11 mouse cellular contexts compared by ENCODE assay signal in genomic region chr10:67192366-67192765, GRCm38 (mm10).
DNase-seq lines count a peak whose midpoint lies in the region; ATAC-seq and TF ChIP-seq lines count a peak whose summit lies in the region.
"Had no signal": no experiment of that assay in that cellular context is flagged by ENCODE, and none has a peak within 500 bp of the region (broad histone marks: within the 10 kb centered on the region; RNA-seq: fewer than 3 reads in every experiment).

No protein-coding gene starts in this region.

- no peak overlapping the region for H3K4me2 ChIP-seq in kidney, embryonic 16.5 days (replicated peaks; ENCODE audit: low read depth, low read length)
- no peak overlapping the region for H3K4me2 ChIP-seq in intestine, postnatal 0 days (replicated peaks; ENCODE audit: low read depth)
- H3K4me2 ChIP-seq in forebrain, embryonic 11.5 days (ENCODE audit: low read depth, low read length, severe bottlenecking) = no peak overlapping the region

- H3K9me3 ChIP-seq in kidney, embryonic 16.5 days (ENCODE audit: low read length) = no peaks in the 10 kb centered on the region
- no peaks in the 10 kb centered on the region for H3K9me3 ChIP-seq in E14TG2a.4 (ENCODE audit: low read length)
- H3K9me3 ChIP-seq in intestine, postnatal 0 days (ENCODE audit: control insufficient read depth) = no peaks in the 10 kb centered on the region
- H3K9me3 ChIP-seq in forebrain, embryonic 11.5 days (ENCODE audit: control insufficient read depth, low read length) = no peaks in the 10 kb centered on the region
- H3K9me3 ChIP-seq: heart, embryonic 10.5 days had no signal

- H3K27ac ChIP-seq in kidney, adult 2 months (ENCODE audit: insufficient read depth, low read depth, low read length) = no peak overlapping the region
- H3K27ac ChIP-seq in kidney, embryonic 16.5 days (ENCODE audit: low read length) = no peak overlapping the region
- no peak overlapping the region for H3K27ac ChIP-seq in intestine, postnatal 0 days (ENCODE audit: low read depth, low read length)
- no peak overlapping the region for H3K27ac ChIP-seq in forebrain, embryonic 11.5 days (ENCODE audit: low read depth, low read length)
- H3K27ac ChIP-seq: heart, embryonic 10.5 days had no signal

- peak; percentile 54 for TF ChIP-seq CTCF in kidney, adult 2 months (conservative IDR thresholded peaks at IDR 0.05; ENCODE audit: insufficient read depth, insufficient read length, low read depth, low read length)
- TF ChIP-seq CTCF in E14TG2a.4 (conservative IDR thresholded peaks at IDR 0.05; ENCODE audit: low read length) = peak; percentile 89
- TF ChIP-seq CTCF in intestine, postnatal 0 days (IDR thresholded peaks at IDR 0.05; ENCODE audit: low read depth) = peak; percentile 59

- H3K9ac ChIP-seq in kidney, embryonic 16.5 days (replicated peaks; ENCODE audit: low read length) = no peak overlapping the region
- no peak overlapping the region for H3K9ac ChIP-seq in intestine, postnatal 0 days (ENCODE audit: low read depth, low read length)
- H3K9ac ChIP-seq in forebrain, embryonic 11.5 days (ENCODE audit: low read length) = no peak overlapping the region

- H3K27me3 ChIP-seq in kidney, adult 2 months (replicated peaks; ENCODE audit: control insufficient read depth, insufficient read depth, low read length) = no peaks in the 10 kb centered on the region
- H3K27me3 ChIP-seq in kidney, embryonic 16.5 days (ENCODE audit: insufficient read depth, low read length) = no peaks in the 10 kb centered on the region
- H3K27me3 ChIP-seq in E14TG2a.4 (ENCODE audit: insufficient read depth, low read length) = no peaks in the 10 kb centered on the region
- H3K27me3 ChIP-seq in intestine, postnatal 0 days (replicated peaks; ENCODE audit: control insufficient read depth, insufficient read depth, low read length) = no peaks in the 10 kb centered on the region
- H3K27me3 ChIP-seq in forebrain, embryonic 11.5 days (ENCODE audit: control insufficient read depth, insufficient read depth, low read length) = no peaks in the 10 kb centered on the region

- H3K4me1 ChIP-seq in kidney, adult 2 months (ENCODE audit: control insufficient read depth, insufficient read depth, low read length) = peaks cover 14% of the 10 kb centered on the region
- H3K4me1 ChIP-seq in kidney, embryonic 16.5 days (ENCODE audit: insufficient read depth, low read length) = peaks cover 21% of the 10 kb centered on the region
- peaks cover 75% of the 10 kb centered on the region for H3K4me1 ChIP-seq in E14TG2a.4 (replicated peaks; ENCODE audit: low read depth, low read length)
- peaks cover 11% of the 10 kb centered on the region; the same call in 1 of the 2 replicates for H3K4me1 ChIP-seq in intestine, postnatal 0 days (replicated peaks; ENCODE audit: control insufficient read depth, insufficient read depth, low read length)
- 0 out of 2 replicates have a peak, but pooled peaks cover 3% of the 10 kb centered on the region for H3K4me1 ChIP-seq in forebrain, embryonic 11.5 days (replicated peaks; ENCODE audit: control insufficient read depth, insufficient read depth, low read length)

- H3K36me3 ChIP-seq in kidney, adult 2 months (ENCODE audit: control insufficient read depth, insufficient read depth, low read length) = no peaks in the 10 kb centered on the region
- H3K36me3 ChIP-seq in kidney, embryonic 16.5 days (ENCODE audit: insufficient read depth, low read length) = peaks cover 15% of the 10 kb centered on the region; the same call in 1 of the 2 replicates
- peaks cover 36% of the 10 kb centered on the region for H3K36me3 ChIP-seq in E14TG2a.4 (ENCODE audit: insufficient read depth, low read length)
- peaks cover 7% of the 10 kb centered on the region for H3K36me3 ChIP-seq in intestine, postnatal 0 days (ENCODE audit: control insufficient read depth, insufficient read depth)
- H3K36me3 ChIP-seq in forebrain, embryonic 11.5 days (ENCODE audit: control insufficient read depth, insufficient read depth, low read length) = no peaks in the 10 kb centered on the region; the same call in 1 of the 2 replicates

- ATAC-seq in kidney, embryonic 16.5 days (ENCODE audit: low FRiP score, low TSS enrichment) = no peak
- no peak for ATAC-seq in intestine, postnatal 0 days
- no peak for ATAC-seq in granulocyte monocyte progenitor cell, adult 5-6 weeks (replicated peaks; ENCODE audit: poor library complexity, severe bottlenecking)
- ATAC-seq in forebrain, embryonic 11.5 days (replicated peaks; ENCODE audit: low FRiP score) = no peak

- no peak overlapping the region for H3K4me3 ChIP-seq in kidney, adult 2 months (ENCODE audit: insufficient read depth, low read depth, low read length)
- H3K4me3 ChIP-seq in kidney, embryonic 16.5 days (ENCODE audit: low read length) = no peak overlapping the region
- no peak overlapping the region for H3K4me3 ChIP-seq in E14TG2a.4 (replicated peaks; ENCODE audit: low read length)
- H3K4me3 ChIP-seq in intestine, postnatal 0 days (ENCODE audit: low read depth, low read length) = no peak overlapping the region
- H3K4me3 ChIP-seq in forebrain, embryonic 11.5 days (ENCODE audit: low read depth, low read length) = no peak overlapping the region
- H3K4me3 ChIP-seq: heart, embryonic 10.5 days; myocyte had no signal

- DNase-seq in kidney, adult 2 months = no peak
- DNase-seq in 3T3-L1 (ENCODE audit: low read depth, low spot score) = peak; percentile 37
- DNase-seq in left cerebral cortex, adult 8-10 months (ENCODE audit: low spot score in 2 of 2) = no peak
- no peak for DNase-seq in forebrain, embryonic 11.5 days (ENCODE audit: low spot score)
- DNase-seq: adrenal gland, adult 2 months had no signal

- 97% methylated on average over 3 of the region's 3 CpGs for WGBS in kidney, adult 2 months
- WGBS in kidney, embryonic 16.5 days = 93% methylated on average over 3 of the region's 3 CpGs
- WGBS in intestine, postnatal 0 days = 93% methylated on average over 3 of the region's 3 CpGs
- WGBS in forebrain, embryonic 11.5 days = 91% methylated on average over 3 of the region's 3 CpGs

- TF ChIP-seq POLR2A in kidney, adult 2 months (IDR thresholded peaks at IDR 0.05; ENCODE audit: low read depth, low read length) = no peak
